In the genomic region with DNA sequence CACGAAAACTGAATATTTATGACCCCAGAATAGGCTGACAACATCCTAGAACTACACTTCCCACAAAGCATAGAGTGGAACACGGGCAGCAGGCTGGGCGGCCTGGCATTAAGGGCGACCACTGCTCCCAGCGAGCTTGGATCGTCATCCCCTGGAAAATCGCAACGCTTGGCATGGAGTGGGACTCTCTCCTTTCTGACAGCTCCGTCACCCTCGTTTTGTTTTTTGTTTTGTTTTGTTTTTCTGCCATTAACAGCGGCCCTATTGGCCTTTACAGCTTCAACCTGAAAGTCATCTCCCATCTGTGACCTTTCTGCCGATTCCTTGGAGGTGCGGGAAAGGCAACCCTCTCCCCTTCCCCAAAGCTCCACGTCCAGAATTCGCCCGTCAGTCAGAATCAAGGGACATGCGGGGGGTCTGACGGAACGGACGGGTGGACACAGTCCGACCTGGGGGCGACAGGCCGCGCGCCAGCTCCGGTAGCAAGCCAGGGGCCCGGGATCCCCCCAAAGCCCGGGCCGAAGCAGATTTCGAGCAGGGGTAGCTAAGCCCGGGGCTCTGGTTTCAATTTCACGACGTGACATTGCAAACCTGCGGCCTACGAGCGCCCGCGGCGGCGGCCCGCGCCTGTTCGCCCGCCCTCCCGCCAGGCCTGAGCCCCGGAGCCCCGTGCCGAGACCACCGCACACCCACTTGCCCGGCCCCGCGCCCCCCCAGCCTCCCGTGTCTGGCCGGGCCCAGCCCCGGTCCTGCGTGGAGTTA, we compare ENCODE assay signal across 8 mouse cellular contexts. TPM values are rescaled to one million over a fixed set of nuclear protein-coding genes. Genes with fewer than 3 reads are reported as not detected.
DNase-seq lines count a peak whose midpoint lies in the region; ATAC-seq and TF ChIP-seq lines count a peak whose summit lies in the region.

No protein-coding gene starts in this region.

- peak overlapping the region; percentile 91 for H3K9ac ChIP-seq in CH12.LX (ENCODE audit: insufficient read depth, low read depth)
- peak overlapping the region; percentile 96 for H3K9ac ChIP-seq in forebrain, embryonic 12.5 days

- peak overlapping the region; percentile 61 for H3K27ac ChIP-seq in CH12.LX (ENCODE audit: insufficient read depth, low read depth)
- peak overlapping the region; percentile 92 for H3K27ac ChIP-seq in brown adipose tissue, adult 24 weeks (replicated peaks; ENCODE audit: low read depth, low read length)
- H3K27ac ChIP-seq in forebrain, embryonic 12.5 days: peak overlapping the region; percentile 98
- H3K27ac ChIP-seq in olfactory bulb, adult 2 months (ENCODE audit: insufficient read depth, low read depth, low read length): peak overlapping the region; percentile 84
- H3K27ac ChIP-seq in thymus, adult 2 months (ENCODE audit: control insufficient read depth, insufficient read depth, low read length): no peak overlapping the region

- no peak for DNase-seq in CH12.LX (ENCODE audit: extremely low read depth)
- DNase-seq in heart, postnatal 10 days: peak; percentile 75
- DNase-seq in kidney, postnatal 4 days: peak; percentile 72 to 78
- peak; percentile 52 to 55 for DNase-seq in lung, adult 18-20 months
- DNase-seq in thymus, adult 2 months: peak; percentile 64

- peaks cover 48% of the 10 kb centered on the region for H3K79me2 ChIP-seq in CH12.LX (replicated peaks; ENCODE audit: control insufficient read depth, extremely low read depth, insufficient read depth, poor library complexity, severe bottlenecking)

- no peaks in the 10 kb centered on the region for H3K9me3 ChIP-seq in CH12.LX (replicated peaks; ENCODE audit: low read length)
- H3K9me3 ChIP-seq in forebrain, embryonic 12.5 days: no peaks in the 10 kb centered on the region

- no peak for TF ChIP-seq RAD21 in CH12.LX (IDR thresholded peaks at IDR 0.05; ENCODE audit: low read depth, low read length)

- TF ChIP-seq EP300 in CH12.LX (IDR thresholded peaks at IDR 0.05; ENCODE audit: low read length): no peak

- in situ Hi-C loops in CH12.LX (cut with MboI; ENCODE audit: low pct_ligation_motif_present, low pct_unique_long_range_greater_than_20kb, low sequenced_read_pairs): no loop called here

- peak overlapping the region; percentile 84 to 98 (median 85) for H3K4me3 ChIP-seq in CH12.LX (replicated peaks in 1 of 3; ENCODE audit: low read depth in 2 of 3, low read length in 2 of 3, poor library complexity in 1 of 3)
- H3K4me3 ChIP-seq in brown adipose tissue, adult 24 weeks (ENCODE audit: insufficient read depth, low read depth, low read length): peak overlapping the region; percentile 88
- H3K4me3 ChIP-seq in forebrain, embryonic 12.5 days (replicated peaks): peak overlapping the region; percentile 93
- peak overlapping the region; percentile 77 for H3K4me3 ChIP-seq in olfactory bulb, adult 2 months (ENCODE audit: insufficient read depth, low read depth, low read length)
- H3K4me3 ChIP-seq in thymus, adult 2 months (ENCODE audit: control insufficient read depth, insufficient read depth, low read length): peak overlapping the region; percentile 97

- H3K36me3 ChIP-seq in CH12.LX (replicated peaks in 1 of 2; ENCODE audit: control insufficient read depth in 1 of 2, insufficient read depth in 1 of 2, low read length in 1 of 2): no peaks in the 10 kb centered on the region
- H3K36me3 ChIP-seq in forebrain, embryonic 12.5 days (replicated peaks): no peaks in the 10 kb centered on the region
- H3K36me3 ChIP-seq in thymus, adult 2 months (ENCODE audit: control insufficient read depth, insufficient read depth, low read length): no peaks in the 10 kb centered on the region

- intact Hi-C loops in heart, postnatal 10 days (cut with DNase I): no loop called here

- peak; percentile 62 for ATAC-seq in forebrain, embryonic 12.5 days (ENCODE audit: low FRiP score)

- H3K4me1 ChIP-seq in CH12.LX (ENCODE audit: control insufficient read depth in 1 of 2, insufficient read depth in 2 of 2): peaks cover 7 to 56% of the 10 kb centered on the region in 2 experiments; a peak in 3 of 4 replicates
- peaks cover 5% of the 10 kb centered on the region; the same call in 1 of the 2 replicates for H3K4me1 ChIP-seq in brown adipose tissue, adult 24 weeks (ENCODE audit: control insufficient read depth, insufficient read depth, insufficient read length, low read length)
- peaks cover 18% of the 10 kb centered on the region for H3K4me1 ChIP-seq in forebrain, embryonic 12.5 days
- H3K4me1 ChIP-seq in olfactory bulb, adult 2 months (ENCODE audit: control insufficient read depth, insufficient read depth, low read length): peaks cover 3% of the 10 kb centered on the region; the same call in 1 of the 2 replicates
- peaks cover 5% of the 10 kb centered on the region for H3K4me1 ChIP-seq in thymus, adult 2 months (replicated peaks; ENCODE audit: control insufficient read depth, insufficient read depth, low read length)

- WGBS in forebrain, embryonic 12.5 days: under 1% methylated on average over 55 of the region's 56 CpGs
- WGBS in olfactory bulb, adult 2 months: under 1% methylated on average over 56 of the region's 56 CpGs
- under 1% methylated on average over 52 of the region's 56 CpGs for WGBS in thymus, adult 2 months

- TF ChIP-seq CTCF in CH12.LX (conservative IDR thresholded peaks at IDR 0.05 in 1 of 2, IDR thresholded peaks at IDR 0.05 in 1 of 2; ENCODE audit: low read depth in 2 of 2, low read length in 2 of 2): no peak
- no peak for TF ChIP-seq CTCF in olfactory bulb, adult 2 months (IDR thresholded peaks at IDR 0.05; ENCODE audit: insufficient read depth, low read depth, low read length)
- no peak for TF ChIP-seq CTCF in thymus, adult 2 months (IDR thresholded peaks at IDR 0.05; ENCODE audit: borderline replicate concordance, control insufficient read depth, extremely low read depth, insufficient read depth, low read length, poor library complexity)

- TF ChIP-seq POLR2A in CH12.LX (IDR thresholded peaks at IDR 0.05; ENCODE audit: low read depth, low read length): no peak
- TF ChIP-seq POLR2A in olfactory bulb, adult 2 months (IDR thresholded peaks at IDR 0.05; ENCODE audit: insufficient read depth, low read depth, low read length): no peak
- TF ChIP-seq POLR2A in thymus, adult 2 months (IDR thresholded peaks at IDR 0.05; ENCODE audit: control insufficient read depth, extremely low read depth, insufficient read depth, low read length, poor library complexity): no peak

- no peaks in the 10 kb centered on the region for H3K27me3 ChIP-seq in CH12.LX (replicated peaks)
- no peaks in the 10 kb centered on the region for H3K27me3 ChIP-seq in forebrain, embryonic 12.5 days
- H3K27me3 ChIP-seq in thymus, adult 2 months (ENCODE audit: control insufficient read depth, insufficient read depth, low read length): no peaks in the 10 kb centered on the region

- peak overlapping the region; percentile 95 for H3K4me2 ChIP-seq in CH12.LX (ENCODE audit: insufficient read depth, low read depth, poor library complexity, severe bottlenecking)
- H3K4me2 ChIP-seq in forebrain, embryonic 12.5 days: peak overlapping the region; percentile 73

- dilution Hi-C loops in CH12.LX (cut with MboI; ENCODE audit: extremely low pct_ligation_motif_present, extremely low pct_unique_long_range_greater_than_20kb, low sequenced_read_pairs): no loop called here

TF ChIP-seq in CH12.LX, 34 proteins besides CTCF, POLR2A, EP300 and RAD21 (continues in another document):
- TF ChIP-seq USF2 (conservative IDR thresholded peaks at IDR 0.05; ENCODE audit: low read depth, low read length): no peak
- TF ChIP-seq NELFE (IDR thresholded peaks at IDR 0.05; ENCODE audit: low read depth, low read length): no peak
- no peak for TF ChIP-seq ELF1 (IDR thresholded peaks at IDR 0.05; ENCODE audit: low read depth, low read length)
- no peak for TF ChIP-seq USF1 (IDR thresholded peaks at IDR 0.05; ENCODE audit: low read depth, low read length)
- TF ChIP-seq HCFC1 (IDR thresholded peaks at IDR 0.05; ENCODE audit: low read depth, low read length): peak; percentile 65
- no peak for TF ChIP-seq TBP (conservative IDR thresholded peaks at IDR 0.05; ENCODE audit: low read depth, low read length)
- no peak for TF ChIP-seq SMC3 (IDR thresholded peaks at IDR 0.05; ENCODE audit: low read depth, low read length)
- no peak for TF ChIP-seq GABPA (IDR thresholded peaks at IDR 0.05; ENCODE audit: insufficient replicate concordance, low read depth, low read length)
- no peak for TF ChIP-seq JUND (conservative IDR thresholded peaks at IDR 0.05; ENCODE audit: low read depth, low read length)
- TF ChIP-seq ETS1 (conservative IDR thresholded peaks at IDR 0.05; ENCODE audit: low read depth, low read length): no peak
- no peak for TF ChIP-seq IRF4 (IDR thresholded peaks at IDR 0.05; ENCODE audit: low read depth, low read length)
- TF ChIP-seq ZKSCAN1 (IDR thresholded peaks at IDR 0.05; ENCODE audit: borderline replicate concordance, low read depth, low read length): no peak
- TF ChIP-seq MEF2A (IDR thresholded peaks at IDR 0.05; ENCODE audit: borderline replicate concordance, low read depth, low read length): no peak
- TF ChIP-seq RCOR1 (conservative IDR thresholded peaks at IDR 0.05; ENCODE audit: low read depth, low read length): no peak
- TF ChIP-seq ZNF384 (IDR thresholded peaks at IDR 0.05; ENCODE audit: low read depth, low read length): no peak
- TF ChIP-seq BHLHE40 (IDR thresholded peaks at IDR 0.05; ENCODE audit: low read depth, low read length): no peak

RNA-seq across cellular contexts. Expression of gene Ecpas, which starts 1.3 kb away (rescaled TPM):
- total RNA-seq in CH12.LX (2012; rRNA removed) (44.2 and 45.2 TPM in 2 replicates), CH12.LX (2014; rRNA removed) (44.2 and 47.5 TPM in 2 replicates)
- 66.5 and 67.4 TPM in 2 replicates for polyA plus RNA-seq in CH12.LX (2012; ENCODE audit: insufficient read length, low read depth)
- 34.3 and 36.3 TPM in 2 replicates for polyA plus RNA-seq in brown adipose tissue, adult 24 weeks (2012; ENCODE audit: insufficient read depth, insufficient read length, missing spikeins)
- polyA plus RNA-seq in forebrain, embryonic 12.5 days (2016; fragmentation: Nextera tagmentation; extraction: Ambion mirVana): 44.4 and 47.1 TPM in 2 replicates
- total RNA-seq in heart, postnatal 10 days (2021): 100 to 1,000 TPM; 153 to 156 TPM
- 266 TPM in 1 of 2 replicates, not detected in the other for polyA plus RNA-seq in olfactory bulb, adult 2 months (2012; ENCODE audit: insufficient read depth, insufficient read length, low replicate concordance, missing spikeins)
- polyA plus RNA-seq in thymus, adult 2 months (2012; rRNA removed): 30.6 and 46.7 TPM in 2 replicates

RNA-seq across cellular contexts. Expression of gene Zkscan16, which starts 32.2 kb away (rescaled TPM):
- total RNA-seq in CH12.LX (2012; rRNA removed) (not detected in 2 replicates), CH12.LX (2014; rRNA removed) (not detected in 2 replicates)
- not detected in 2 replicates for polyA plus RNA-seq in CH12.LX (2012; ENCODE audit: insufficient read length, low read depth)
- polyA plus RNA-seq in brown adipose tissue, adult 24 weeks (2012; ENCODE audit: insufficient read depth, insufficient read length, missing spikeins): not detected in 2 replicates
- polyA plus RNA-seq in forebrain, embryonic 12.5 days (2016; fragmentation: Nextera tagmentation; extraction: Ambion mirVana): 1.2 and 1.3 TPM in 2 replicates
- under 1 TPM; 0.12 TPM for total RNA-seq in heart, postnatal 10 days (2021)
- polyA plus RNA-seq in olfactory bulb, adult 2 months (2012; ENCODE audit: insufficient read depth, insufficient read length, low replicate concordance, missing spikeins): not detected in 2 replicates
- 0.04 TPM in 1 of 2 replicates, not detected in the other for polyA plus RNA-seq in thymus, adult 2 months (2012; rRNA removed)
